Mouse (Mus musculus): Measurements from ENCODE around the gene Ep300. TPM values are rescaled to one million over a fixed set of nuclear protein-coding genes. Genes with fewer than 3 reads are reported as not detected.

The Ep300 gene
- total and polyA plus RNA-seq, 2 experiments, result 8.5 to 17.9 TPM

- DNase-seq (ENCODE audit: extremely low read depth, low read depth, low spot score), result no peak
- peak overlapping the region; percentile 79 for H3K9ac ChIP-seq (ENCODE audit: low read depth, low read length)
- H3K36me3 ChIP-seq (ENCODE audit: control insufficient read depth, insufficient read depth, low read length), result no peaks in the 10 kb centered on the region
- no peaks in the 10 kb centered on the region for H3K79me2 ChIP-seq (ENCODE audit: control insufficient read depth, insufficient read depth, low read length)
- TF ChIP-seq POLR2A (IDR thresholded peaks at IDR 0.05; ENCODE audit: extremely low read depth, insufficient read depth, low read length), result no peak
- no peak for TF ChIP-seq CTCF (IDR thresholded peaks at IDR 0.05; ENCODE audit: low read depth, low read length)
- H3K27ac ChIP-seq (replicated peaks; ENCODE audit: insufficient read depth, low read depth, low read length), result no peak overlapping the region
- peaks cover 3% of the 10 kb centered on the region; the same call in 1 of the 2 replicates for H3K4me1 ChIP-seq (ENCODE audit: control insufficient read depth, insufficient read depth, low read length)
- WGBS, result 6% methylated on average over 41 of the region's 41 CpGs
- H3K27me3 ChIP-seq (ENCODE audit: control insufficient read depth, insufficient read depth, low read length), result no peaks in the 10 kb centered on the region
- H3K4me3 ChIP-seq (ENCODE audit: insufficient read depth, low read depth, low read length), result peak overlapping the region; percentile 68; the same call in 1 of the 2 replicates
Measured at GRCm38 (mm10) chr15:81693366-81693966, 108.3 kb downstream of the Ep300 start.

- WGBS, result 1% methylated on average over 105 of the region's 107 CpGs
- H3K9ac ChIP-seq (ENCODE audit: low read depth, low read length), result peak overlapping the region; percentile 79
- no peak overlapping the region for H3K27ac ChIP-seq (replicated peaks; ENCODE audit: insufficient read depth, low read depth, low read length)
- H3K4me3 ChIP-seq (ENCODE audit: insufficient read depth, low read depth, low read length), result peak overlapping the region; percentile 68
- peak; percentile 77 for TF ChIP-seq CTCF (IDR thresholded peaks at IDR 0.05; ENCODE audit: low read depth, low read length)
- no peak for TF ChIP-seq POLR2A (IDR thresholded peaks at IDR 0.05; ENCODE audit: extremely low read depth, insufficient read depth, low read length)
- H3K4me1 ChIP-seq (ENCODE audit: control insufficient read depth, insufficient read depth, low read length), result peaks cover 5% of the 10 kb centered on the region; the same call in 1 of the 2 replicates
- H3K36me3 ChIP-seq (ENCODE audit: control insufficient read depth, insufficient read depth, low read length), result no peaks in the 10 kb centered on the region
- H3K79me2 ChIP-seq (ENCODE audit: control insufficient read depth, insufficient read depth, low read length), result no peaks in the 10 kb centered on the region
- H3K27me3 ChIP-seq (ENCODE audit: control insufficient read depth, insufficient read depth, low read length), result no peaks in the 10 kb centered on the region
- DNase-seq (ENCODE audit: extremely low read depth, low read depth, low spot score), result peak; percentile 66
Measured at GRCm38 (mm10) chr15:81693967-81694881, 109.1 kb downstream of the Ep300 start.

- no peaks in the 10 kb centered on the region for H3K79me2 ChIP-seq (ENCODE audit: control insufficient read depth, insufficient read depth, low read length)
- TF ChIP-seq POLR2A (IDR thresholded peaks at IDR 0.05; ENCODE audit: extremely low read depth, insufficient read depth, low read length) (no peak), CTCF (IDR thresholded peaks at IDR 0.05; ENCODE audit: low read depth, low read length) (no peak)
- 55% methylated on average over 19 of the region's 19 CpGs for WGBS
- DNase-seq (ENCODE audit: extremely low read depth, low read depth, low spot score), result no peak
- no peak overlapping the region for H3K27ac ChIP-seq (replicated peaks; ENCODE audit: insufficient read depth, low read depth, low read length)
- peak overlapping the region; percentile 68 for H3K4me3 ChIP-seq (ENCODE audit: insufficient read depth, low read depth, low read length)
- H3K27me3 ChIP-seq (ENCODE audit: control insufficient read depth, insufficient read depth, low read length), result no peaks in the 10 kb centered on the region
- peak overlapping the region; percentile 79 for H3K9ac ChIP-seq (ENCODE audit: low read depth, low read length)
- H3K36me3 ChIP-seq (ENCODE audit: control insufficient read depth, insufficient read depth, low read length), result no peaks in the 10 kb centered on the region
- peaks cover 5% of the 10 kb centered on the region; the same call in 1 of the 2 replicates for H3K4me1 ChIP-seq (ENCODE audit: control insufficient read depth, insufficient read depth, low read length)
Measured at GRCm38 (mm10) chr15:81694891-81695290, 109.7 kb downstream of the Ep300 start.

- no peak for DNase-seq (ENCODE audit: extremely low read depth, low read depth, low spot score)
- no peak for TF ChIP-seq CTCF (IDR thresholded peaks at IDR 0.05; ENCODE audit: low read depth, low read length)
- TF ChIP-seq POLR2A (IDR thresholded peaks at IDR 0.05; ENCODE audit: extremely low read depth, insufficient read depth, low read length), result no peak
- H3K4me3 ChIP-seq (ENCODE audit: insufficient read depth, low read depth, low read length), result no peak within 1 kb of the TSS
- H3K79me2 ChIP-seq (ENCODE audit: control insufficient read depth, insufficient read depth, low read length), result no peaks in the 10 kb centered on the region
- no peaks in the 10 kb centered on the region for H3K27me3 ChIP-seq (ENCODE audit: control insufficient read depth, insufficient read depth, low read length)
- no peaks in the 10 kb centered on the region for H3K36me3 ChIP-seq (ENCODE audit: control insufficient read depth, insufficient read depth, low read length)
- H3K4me1 ChIP-seq (ENCODE audit: control insufficient read depth, insufficient read depth, low read length), result peaks cover 16% of the 10 kb centered on the region
- H3K27ac ChIP-seq (replicated peaks; ENCODE audit: insufficient read depth, low read depth, low read length), result no peak within 1 kb of the TSS
- WGBS, result 86% methylated on average over 7 of the region's 7 CpGs
- no peak within 1 kb of the TSS for H3K9ac ChIP-seq (ENCODE audit: low read depth, low read length)
Measured at GRCm38 (mm10) chr15:81697175-81697574, 112.0 kb downstream of the Ep300 start, which contains the start of gene Chadl. Chadl (minus strand) TSS chr15:81697287.

GRCm38 (mm10) chr15:81697847-81698246, 112.7 kb downstream of the Ep300 start:
- H3K27ac ChIP-seq (replicated peaks; ENCODE audit: insufficient read depth, low read depth, low read length), result no peak overlapping the region
- no peaks in the 10 kb centered on the region for H3K79me2 ChIP-seq (ENCODE audit: control insufficient read depth, insufficient read depth, low read length)
- no peak overlapping the region for H3K4me3 ChIP-seq (ENCODE audit: insufficient read depth, low read depth, low read length)
- H3K27me3 ChIP-seq (ENCODE audit: control insufficient read depth, insufficient read depth, low read length), result no peaks in the 10 kb centered on the region
- no peak overlapping the region for H3K9ac ChIP-seq (ENCODE audit: low read depth, low read length)
- peaks cover 22% of the 10 kb centered on the region for H3K4me1 ChIP-seq (ENCODE audit: control insufficient read depth, insufficient read depth, low read length)
- 59% methylated on average over 3 of the region's 3 CpGs for WGBS
- TF ChIP-seq POLR2A (IDR thresholded peaks at IDR 0.05; ENCODE audit: extremely low read depth, insufficient read depth, low read length) (no peak), CTCF (IDR thresholded peaks at IDR 0.05; ENCODE audit: low read depth, low read length) (peak; percentile 56)
- no peaks in the 10 kb centered on the region for H3K36me3 ChIP-seq (ENCODE audit: control insufficient read depth, insufficient read depth, low read length)
- DNase-seq (ENCODE audit: extremely low read depth, low read depth, low spot score), result peak; percentile 33
